Mouse (Mus musculus) liver, embryonic 14.5 days (tissue): ENCODE data around the gene Svs1.

Experiments
- CTCF ChIP-seq: IDR thresholded peaks from 2 replicates; pipeline ENCODE4 v1.5.1; 2016; ENCODE audit warnings: antibody characterized with exemption, low read depth, control low read depth
- EP300 ChIP-seq: IDR thresholded peaks from 2 replicates; pipeline ENCODE4 v1.6.1; 2016; ENCODE audit warnings: antibody characterized with exemption, low read depth

- TF ChIP-seq CTCF: no peak
- no peak for TF ChIP-seq EP300
These were observed 35.0 kb upstream of the Svs1 start for GRCm38 (mm10) chr6:48951630-48952029.
